In genomic region chr1:23433612-23434011, GRCm38 (mm10) we compare ENCODE assay signal across 12 mouse cellular contexts. TPM values are rescaled to one million over a fixed set of nuclear protein-coding genes. Genes with fewer than 3 reads are reported as not detected.
DNase-seq lines count a peak whose midpoint lies in the region; ATAC-seq and TF ChIP-seq lines count a peak whose summit lies in the region.
"Had no signal": no experiment of that assay in that cellular context is flagged by ENCODE, and none has a peak within 500 bp of the region (broad histone marks: within the 10 kb centered on the region; RNA-seq: fewer than 3 reads in every experiment).

No protein-coding gene starts in this region.

- no peaks in the 10 kb centered on the region for H3K27me3 ChIP-seq in lung, postnatal 0 days (replicated peaks; ENCODE audit: insufficient read depth, low read length)
- no peaks in the 10 kb centered on the region for H3K27me3 ChIP-seq in splenic B cell, adult 2 months (ENCODE audit: control insufficient read depth, insufficient read depth, low read length, poor library complexity, severe bottlenecking)
- H3K27me3 ChIP-seq in midbrain, postnatal 0 days (ENCODE audit: insufficient read depth, low read length) = no peaks in the 10 kb centered on the region
- H3K27me3 ChIP-seq: lung, embryonic 15.5 days had no signal

- no peak overlapping the region for H3K9ac ChIP-seq in lung, postnatal 0 days (replicated peaks; ENCODE audit: low read depth)
- H3K9ac ChIP-seq in midbrain, postnatal 0 days (replicated peaks; ENCODE audit: low read length, poor library complexity, severe bottlenecking) = no peak overlapping the region
- H3K9ac ChIP-seq: lung, embryonic 15.5 days had no signal

- peak; percentile 67 for ATAC-seq in lung, postnatal 0 days
- ATAC-seq in midbrain, postnatal 0 days (ENCODE audit: low FRiP score) = no peak

- H3K27ac ChIP-seq in lung, postnatal 0 days (ENCODE audit: low read length) = no peak overlapping the region
- no peak overlapping the region for H3K27ac ChIP-seq in midbrain, postnatal 0 days (ENCODE audit: low read depth, low read length)
- H3K27ac ChIP-seq: hindbrain, embryonic 10.5 days; lung, embryonic 15.5 days had no signal

- no peaks in the 10 kb centered on the region for H3K36me3 ChIP-seq in lung, postnatal 0 days (ENCODE audit: insufficient read depth, low read length)
- no peaks in the 10 kb centered on the region for H3K36me3 ChIP-seq in splenic B cell, adult 2 months (ENCODE audit: control insufficient read depth, insufficient read depth, low read length, poor library complexity, severe bottlenecking)
- H3K36me3 ChIP-seq in midbrain, postnatal 0 days (ENCODE audit: insufficient read depth, low read length) = no peaks in the 10 kb centered on the region
- H3K36me3 ChIP-seq: hindbrain, embryonic 10.5 days; lung, embryonic 15.5 days had no signal

- no peak overlapping the region for H3K4me3 ChIP-seq in lung, postnatal 0 days (ENCODE audit: low read depth, low read length)
- H3K4me3 ChIP-seq in midbrain, postnatal 0 days (ENCODE audit: low read depth, low read length) = no peak overlapping the region
- H3K4me3 ChIP-seq: hindbrain, embryonic 10.5 days; lung, embryonic 15.5 days had no signal

- WGBS in lung, postnatal 0 days = 35% methylated on average over 3 of the region's 3 CpGs
- WGBS in midbrain, postnatal 0 days = 80% methylated on average over 3 of the region's 3 CpGs

- TF ChIP-seq EP300 in lung, postnatal 0 days (IDR thresholded peaks at IDR 0.05) = peak; percentile 78

- DNase-seq in heart, adult 18-20 months = peak; percentile 26 to 64
- no peak for DNase-seq in heart, postnatal 4 days
- DNase-seq in spleen, postnatal 36 days (ENCODE audit: low spot score in 2 of 2) = peak; percentile 9 to 34
- no peak for DNase-seq in spleen, adult 12 weeks (ENCODE audit: low spot score)
- DNase-seq in lung, postnatal 0 days (ENCODE audit: low spot score) = peak; percentile 73
- DNase-seq in splenic B cell, adult 2 months (ENCODE audit: low read depth, low spot score) = peak; percentile 5
- no peak for DNase-seq in midbrain, postnatal 0 days (ENCODE audit: low spot score)
- no peak for DNase-seq in ovary, postnatal 36 days (ENCODE audit: low spot score)
- DNase-seq: embryo, embryonic 11 days; kidney, adult 18-20 months had no signal

- no peaks in the 10 kb centered on the region for H3K9me3 ChIP-seq in lung, postnatal 0 days (ENCODE audit: low read length)
- H3K9me3 ChIP-seq in midbrain, postnatal 0 days (ENCODE audit: low read length) = no peaks in the 10 kb centered on the region
- H3K9me3 ChIP-seq: hindbrain, embryonic 10.5 days; lung, embryonic 15.5 days had no signal

- H3K4me2 ChIP-seq in lung, postnatal 0 days (replicated peaks; ENCODE audit: low read depth, low read length) = no peak overlapping the region
- no peak overlapping the region for H3K4me2 ChIP-seq in midbrain, postnatal 0 days (ENCODE audit: low read depth, low read length, poor library complexity, severe bottlenecking)
- H3K4me2 ChIP-seq: lung, embryonic 15.5 days had no signal

- no peak for TF ChIP-seq CTCF in lung, postnatal 0 days (IDR thresholded peaks at IDR 0.05)
- no peak for TF ChIP-seq CTCF in midbrain, postnatal 0 days (IDR thresholded peaks at IDR 0.05)

- H3K4me1 ChIP-seq in lung, postnatal 0 days (ENCODE audit: insufficient read depth, low read depth, low read length) = no peaks in the 10 kb centered on the region
- no peaks in the 10 kb centered on the region for H3K4me1 ChIP-seq in midbrain, postnatal 0 days (ENCODE audit: insufficient read depth, low read length)
- H3K4me1 ChIP-seq: hindbrain, embryonic 10.5 days; lung, embryonic 15.5 days had no signal

RNA-seq across cellular contexts. Expression of gene Ogfrl1, which starts 36.0 kb away (rescaled TPM):
- 10 to 100 TPM; 14.1 to 15.5 TPM for total RNA-seq in heart, adult 18-20 months (2021)
- 10 to 100 TPM; 13.6 to 14.1 TPM for total RNA-seq in heart, postnatal 4 days (2021)
- polyA plus RNA-seq in lung, postnatal 0 days (2015; fragmentation: Nextera tagmentation; extraction: Ambion mirVana) = 11.1 and 14.0 TPM in 2 replicates
- total RNA-seq in midbrain, postnatal 0 days (2014; rRNA removed) = 20.0 and 21.6 TPM in 2 replicates
- polyA plus RNA-seq in midbrain, postnatal 0 days (2015; fragmentation: Nextera tagmentation; extraction: Ambion mirVana) = 11.6 and 17.8 TPM in 2 replicates

Comparison
In these comparisons a context has a peak if more than half of its experiments do, and no peak if none do; other contexts are left out.
1. DNase-seq: peak in heart, adult 18-20 months (2 of 2), spleen, postnatal 36 days (2 of 2), lung, postnatal 0 days (single experiment) and splenic B cell, adult 2 months (single experiment); none in heart, postnatal 4 days (single experiment), spleen, adult 12 weeks (single experiment), midbrain, postnatal 0 days (single experiment) and ovary, postnatal 36 days (single experiment).